Mouse (Mus musculus): ENCODE data around the gene Trip4.

The Trip4 gene

DNA sequence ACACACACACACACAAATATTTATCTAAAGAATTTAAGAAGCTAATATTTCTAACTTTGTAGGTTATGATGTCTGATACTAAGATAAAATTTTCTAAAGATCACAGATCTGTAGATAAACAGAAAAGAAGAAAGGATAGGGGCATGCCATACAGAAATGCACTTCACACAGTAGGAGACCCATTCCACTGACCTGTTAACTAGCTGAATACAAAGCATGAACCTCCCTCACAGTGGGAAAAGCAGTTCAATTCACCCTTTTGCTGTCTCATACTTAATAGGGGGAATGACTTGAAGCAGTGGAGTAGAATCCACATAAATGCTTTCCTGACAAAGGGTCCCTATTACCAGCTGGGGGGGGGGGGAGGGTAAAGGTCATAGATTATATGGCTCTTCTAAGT, 75.0 kb downstream of the Trip4 start:
- DNase-seq: no peak

DNA sequence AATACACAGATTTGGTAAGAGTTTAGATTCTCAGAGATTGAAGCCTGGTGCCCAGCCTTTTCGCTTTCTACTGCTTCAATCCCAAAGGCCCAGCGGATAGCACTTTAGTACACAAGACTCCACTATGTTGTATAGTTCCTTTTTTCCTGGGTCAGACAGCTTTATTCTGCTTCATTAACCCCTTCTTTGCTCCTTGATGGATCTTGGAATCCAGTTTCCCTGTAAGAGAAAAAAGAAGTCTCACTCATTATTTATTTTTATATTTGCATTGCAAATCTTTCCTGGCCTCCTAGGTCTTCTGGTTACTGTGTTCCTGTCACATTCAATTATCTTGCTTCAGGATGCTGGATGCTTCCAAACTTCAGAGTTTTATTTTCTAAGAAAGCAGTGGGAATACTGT, 75.4 kb downstream of the Trip4 start:
- DNase-seq: no peak

DNA sequence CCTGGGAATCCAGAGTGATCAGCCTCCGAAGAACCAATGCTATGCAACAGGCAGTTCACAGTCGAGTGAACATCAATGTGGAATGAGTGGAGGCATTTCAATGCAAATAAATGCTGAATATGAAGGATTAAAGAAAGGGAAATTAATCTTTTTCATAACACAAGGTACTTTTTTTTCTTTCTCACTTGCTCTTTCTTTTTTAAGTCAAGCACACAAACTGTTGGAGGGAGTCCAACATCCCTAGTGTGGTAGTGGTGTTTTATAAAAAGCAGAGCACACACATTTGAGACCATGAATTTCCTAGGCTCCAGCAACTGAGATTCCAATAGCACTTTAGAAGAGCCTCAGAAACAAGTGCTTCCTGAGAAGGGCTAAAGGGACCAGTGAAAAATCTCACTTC, 76.6 kb downstream of the Trip4 start:
- no peak for DNase-seq

DNA sequence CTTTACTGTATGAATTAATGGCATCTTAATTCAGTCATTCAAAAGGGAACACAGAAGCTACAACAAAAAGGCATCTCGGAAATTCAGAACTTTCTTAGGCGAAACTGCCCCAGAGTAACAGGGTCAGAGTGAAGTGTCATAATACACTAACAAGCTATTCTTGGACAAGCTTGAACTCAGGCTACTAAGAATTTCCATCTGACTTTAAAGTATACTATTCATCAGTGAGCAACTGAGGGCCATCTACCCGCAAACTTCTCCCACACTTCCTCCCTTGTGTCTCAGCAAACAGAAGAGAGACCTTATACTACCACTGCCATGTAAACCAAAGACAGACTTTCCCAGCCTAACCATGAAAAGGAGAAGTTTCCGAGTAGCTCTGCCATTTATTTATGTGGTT, 77.4 kb downstream of the Trip4 start:
- no peak for DNase-seq

DNA sequence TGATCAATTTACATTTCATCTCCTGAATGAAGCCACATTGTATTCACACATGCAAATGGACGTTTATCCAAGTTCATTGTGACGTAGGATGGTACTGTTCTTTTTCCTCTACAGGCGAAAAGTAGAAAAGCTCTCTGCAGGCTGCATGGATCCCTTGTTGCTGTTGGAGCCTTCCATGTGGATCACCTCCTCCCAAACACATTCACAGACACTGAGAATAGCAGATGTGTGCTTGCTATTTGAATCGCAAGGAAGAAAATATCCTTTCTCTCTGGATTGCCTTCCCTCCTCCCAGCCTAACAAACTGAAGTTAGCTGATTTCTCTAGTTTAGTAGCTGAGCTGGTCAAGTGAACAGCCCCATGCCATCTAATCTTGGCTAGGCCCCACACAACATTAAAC, 78.3 kb downstream of the Trip4 start:
- DNase-seq: no peak

DNA sequence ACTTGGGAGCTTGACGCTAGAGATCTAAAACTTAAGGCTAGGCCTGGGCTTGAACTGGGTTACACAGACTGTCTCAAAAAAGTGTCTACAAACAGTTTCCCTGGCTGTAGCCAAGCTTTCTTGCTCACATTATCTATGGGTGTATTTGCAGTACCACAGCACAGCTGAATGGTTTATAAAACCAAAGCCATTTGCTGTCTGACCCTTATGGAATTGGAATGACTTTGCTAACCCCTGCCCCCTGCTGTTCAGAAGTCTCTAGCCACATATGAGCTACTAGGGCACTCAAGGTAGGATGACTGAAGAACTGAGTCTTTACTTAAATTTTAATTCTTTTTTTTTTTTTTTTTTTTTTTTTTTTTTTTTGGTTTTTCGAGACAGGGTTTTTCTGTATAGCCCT, 79.2 kb downstream of the Trip4 start:
- DNase-seq: peak; percentile 40 to 47

DNA sequence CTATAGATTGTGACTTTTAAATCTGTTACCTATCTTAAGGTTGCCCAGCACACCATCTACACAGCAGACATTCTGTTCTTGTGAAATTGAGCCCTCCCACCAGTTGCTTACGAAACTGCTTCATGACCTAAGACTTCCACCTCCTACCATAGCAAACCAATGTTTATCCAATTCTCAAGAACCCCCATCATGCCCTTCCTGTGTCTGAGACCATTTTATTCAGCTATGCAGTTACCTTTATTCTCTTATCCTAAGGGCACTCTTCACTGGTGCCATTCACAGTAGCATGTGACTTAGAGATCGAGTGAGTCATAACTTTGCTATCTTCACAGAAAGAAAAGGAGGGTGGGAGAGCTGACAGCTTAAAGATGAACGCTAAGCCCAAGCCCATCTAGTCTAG, 80.1 kb downstream of the Trip4 start:
- DNase-seq: no peak

DNA sequence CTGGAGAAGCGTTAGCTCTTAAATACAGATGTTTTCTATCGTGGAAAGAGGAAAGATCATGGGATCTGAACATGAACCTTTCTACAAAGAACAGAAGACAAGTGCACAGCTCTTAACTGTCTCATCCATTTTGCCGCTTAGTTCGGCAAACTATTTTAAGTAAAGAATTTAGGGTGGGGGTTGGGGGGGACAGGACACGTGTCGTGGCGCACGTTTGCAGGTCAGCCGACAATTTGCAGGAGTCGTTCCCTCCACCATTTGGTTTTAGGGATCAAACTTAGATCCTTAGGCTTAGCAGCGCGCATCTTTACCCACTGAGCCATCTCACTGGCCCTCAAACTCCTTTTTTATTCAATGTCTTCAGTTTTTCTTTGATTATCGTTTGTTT, 80.6 kb downstream of the Trip4 start:
- DNase-seq: no peak

DNA sequence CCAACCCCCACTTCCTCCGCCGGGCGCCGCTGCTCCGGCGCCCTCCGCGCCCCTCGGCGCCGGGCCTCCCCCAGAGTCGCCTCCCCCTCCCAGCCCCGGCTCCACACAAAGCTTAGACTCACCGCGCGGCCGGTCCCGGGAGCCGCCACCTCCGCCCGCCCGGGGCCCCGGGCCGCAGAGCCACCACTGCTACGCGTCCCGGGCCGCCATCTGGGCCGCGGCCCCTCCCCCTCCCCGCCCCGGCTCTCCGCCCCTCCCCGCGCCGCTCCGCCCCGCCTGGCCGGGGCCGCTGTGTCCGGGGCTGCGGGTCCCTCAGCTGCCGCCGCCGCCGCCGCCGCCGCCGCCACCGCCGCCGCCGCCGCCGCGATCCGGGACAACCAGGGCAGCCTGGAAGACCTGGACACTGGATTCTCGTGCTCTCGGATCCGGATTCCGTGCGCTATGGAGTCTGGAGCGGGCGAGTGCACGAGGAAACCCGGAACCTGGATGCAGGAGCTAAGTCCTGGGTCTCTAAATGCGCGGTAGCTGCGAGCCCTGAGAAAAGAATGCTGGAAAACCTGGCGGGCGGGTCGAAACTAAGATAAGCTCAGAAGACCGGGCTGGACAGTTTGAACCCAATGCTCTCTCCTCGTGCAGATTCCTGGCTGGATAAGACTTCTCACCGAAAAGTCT, 81.1 kb downstream of the Trip4 start, which contains the start of gene Zfp609:
Gene Zfp609, minus strand, starts transcription at position 221 of the 672 bp plus-strand sequence.
- peak; percentile 85 to 90 for DNase-seq

DNA sequence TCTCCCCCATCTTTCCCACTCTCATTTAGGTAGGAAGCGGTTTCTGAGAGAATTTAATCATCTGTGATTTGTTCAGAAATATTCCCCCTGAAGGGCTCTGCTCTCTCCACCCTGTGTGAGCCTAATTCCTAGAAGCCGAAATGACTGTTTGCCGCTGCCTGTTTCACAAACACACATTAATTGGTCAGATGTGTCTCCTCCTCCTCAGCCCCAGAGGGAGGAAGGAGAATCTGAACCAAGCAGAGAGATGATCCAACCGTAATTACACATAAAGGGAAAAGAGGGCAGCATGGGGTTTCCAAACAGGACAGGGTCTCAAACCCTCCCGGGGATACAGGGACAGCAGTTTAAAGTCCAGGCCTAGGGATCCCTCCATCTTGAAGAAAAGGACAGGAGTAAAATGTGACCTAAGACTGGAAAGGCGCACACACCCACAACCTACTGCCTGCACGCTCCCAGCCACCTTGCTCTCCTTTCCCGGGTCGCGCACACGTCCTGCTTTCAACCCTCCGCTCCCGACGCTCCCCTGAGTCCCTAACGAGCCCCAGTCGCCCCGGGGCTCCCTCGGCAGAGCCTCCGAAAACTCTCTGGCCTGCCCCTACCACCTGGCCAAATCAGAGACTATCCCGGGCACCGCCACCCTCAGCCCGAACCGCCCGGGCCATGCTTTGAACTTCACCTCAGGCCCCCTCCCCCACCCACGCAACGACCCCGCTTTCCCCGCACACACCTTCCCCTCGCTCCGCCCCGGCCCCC, 81.8 kb downstream of the Trip4 start:
- DNase-seq: peak; percentile 64 to 69

DNA sequence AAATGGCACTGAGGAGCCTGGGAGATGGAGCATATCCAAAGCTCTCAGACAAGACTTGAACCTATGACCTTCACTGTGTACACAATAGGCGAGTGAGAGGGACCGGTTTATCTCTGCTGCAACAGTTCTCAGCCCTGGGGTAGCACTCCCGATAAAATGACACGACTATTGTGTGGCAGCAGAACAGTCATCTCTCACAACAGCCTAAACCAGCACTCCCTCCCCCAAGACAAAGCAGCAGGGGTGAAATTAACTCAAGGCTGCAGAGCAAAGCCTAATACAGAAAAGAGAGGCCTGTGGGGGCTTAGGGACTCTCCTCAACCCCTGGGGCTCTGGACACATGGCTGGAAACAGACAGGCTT, 82.4 kb downstream of the Trip4 start:
- no peak for DNase-seq

DNA sequence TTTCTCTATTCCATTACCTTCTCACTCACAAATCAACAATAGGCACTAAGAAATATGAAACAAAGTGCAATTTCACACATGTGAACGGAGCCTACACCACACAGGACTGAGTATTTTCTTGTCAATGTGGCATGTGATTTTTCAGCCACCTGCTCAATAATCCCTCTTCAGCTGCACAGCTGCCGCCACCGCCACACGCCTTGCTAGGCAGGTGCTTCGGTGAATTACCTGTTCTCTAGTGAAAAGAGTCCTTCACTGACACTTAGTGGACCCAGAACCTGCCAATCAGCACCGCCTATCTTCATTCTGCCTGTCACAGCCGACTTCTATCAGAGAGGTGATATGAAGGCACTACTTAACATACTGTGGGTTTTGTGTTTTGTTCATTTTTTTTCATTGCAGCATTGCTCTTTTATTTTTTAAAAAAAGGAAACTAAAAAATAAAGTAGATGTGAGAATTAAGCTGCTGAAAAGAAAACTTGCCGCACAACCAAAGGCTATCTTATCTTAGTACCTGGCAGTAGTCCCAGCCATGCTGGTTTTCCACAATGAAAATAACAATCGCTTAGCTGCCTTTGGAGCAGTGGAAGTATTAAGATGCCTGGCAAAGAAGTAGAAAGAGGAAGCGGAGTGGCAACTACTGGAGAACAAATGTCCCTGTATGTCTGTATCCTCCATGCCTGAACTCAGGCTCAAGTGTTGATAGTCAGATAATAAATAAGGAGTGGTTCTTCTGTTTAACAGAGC, 84.7 kb downstream of the Trip4 start:
- DNase-seq: no peak

DNA sequence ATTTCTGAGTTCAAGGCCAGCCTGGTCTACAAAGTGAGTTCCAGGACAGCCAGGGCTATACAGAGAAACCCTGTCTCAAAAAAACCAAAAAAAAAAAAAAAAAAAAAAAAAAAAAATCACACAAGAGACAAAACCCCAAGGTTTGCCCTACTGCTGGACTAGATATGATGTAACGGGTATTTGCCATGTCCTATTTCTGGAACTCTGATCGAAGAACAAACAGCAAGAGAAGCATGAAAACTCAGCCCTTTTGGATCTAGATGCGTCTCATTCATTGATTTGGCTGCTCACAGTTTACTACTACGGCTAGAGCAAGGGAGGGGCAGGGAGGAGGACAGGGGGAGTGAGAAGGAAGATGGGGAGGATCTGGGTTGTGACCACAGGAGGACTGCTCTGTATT, 86.6 kb downstream of the Trip4 start:
- DNase-seq: no peak

DNA sequence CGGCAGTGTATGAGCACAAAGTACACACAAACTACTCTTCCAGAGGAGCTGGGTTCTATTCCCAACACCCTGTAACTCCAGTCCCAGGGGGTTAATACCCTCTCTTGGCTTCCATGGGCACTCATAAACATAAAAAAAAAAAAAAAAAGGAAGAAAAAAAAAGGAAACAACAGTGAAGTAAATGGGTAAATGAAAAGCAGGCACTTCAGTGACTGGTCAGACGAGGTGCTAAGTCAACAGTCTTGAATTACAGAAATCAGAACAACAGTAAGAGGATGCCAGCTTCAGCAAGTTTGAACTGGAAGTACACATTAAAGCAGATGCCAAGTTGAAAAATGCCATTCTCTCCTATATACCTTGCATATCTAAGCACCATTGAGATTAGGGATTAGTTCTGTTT, 88.3 kb downstream of the Trip4 start:
- no peak for DNase-seq

DNA sequence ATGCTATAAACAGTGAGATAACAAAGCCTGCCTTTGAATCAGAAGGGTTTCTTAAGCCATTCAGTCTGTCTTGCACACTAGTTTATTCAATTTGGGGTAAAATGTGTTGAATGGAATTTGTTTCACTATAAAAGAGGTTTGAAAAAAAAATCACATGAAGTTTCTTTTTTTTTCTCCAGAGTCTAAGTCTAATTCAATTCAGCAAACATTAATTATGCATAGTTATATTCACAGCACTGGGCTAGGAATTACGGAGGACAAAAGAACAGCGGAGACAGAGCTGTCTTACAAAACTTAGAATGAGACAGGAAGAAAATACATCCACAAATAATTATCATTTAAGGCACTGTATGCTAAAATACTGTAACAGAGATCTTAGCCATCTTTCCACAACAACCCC, 90.2 kb downstream of the Trip4 start:
- no peak for DNase-seq

DNA sequence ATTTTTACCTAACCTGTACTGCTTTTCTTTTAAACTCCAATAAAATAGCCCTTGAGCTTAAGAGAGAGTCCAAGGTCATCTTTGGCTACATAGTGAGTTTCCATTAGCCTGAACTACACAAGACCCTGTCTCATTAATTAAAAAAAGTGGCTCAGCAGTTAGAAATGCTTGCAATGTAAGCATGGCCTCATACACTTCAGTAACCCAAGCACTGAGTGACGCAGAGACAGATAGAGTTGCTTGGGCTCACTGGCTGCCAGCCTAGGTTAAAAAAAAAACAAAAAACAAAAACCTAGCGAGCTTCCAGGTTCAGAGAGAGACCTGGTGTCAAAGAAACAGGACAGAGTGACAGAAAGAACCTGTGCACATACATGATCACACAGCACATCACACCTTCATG, 95.8 kb downstream of the Trip4 start:
- no peak for DNase-seq

DNA sequence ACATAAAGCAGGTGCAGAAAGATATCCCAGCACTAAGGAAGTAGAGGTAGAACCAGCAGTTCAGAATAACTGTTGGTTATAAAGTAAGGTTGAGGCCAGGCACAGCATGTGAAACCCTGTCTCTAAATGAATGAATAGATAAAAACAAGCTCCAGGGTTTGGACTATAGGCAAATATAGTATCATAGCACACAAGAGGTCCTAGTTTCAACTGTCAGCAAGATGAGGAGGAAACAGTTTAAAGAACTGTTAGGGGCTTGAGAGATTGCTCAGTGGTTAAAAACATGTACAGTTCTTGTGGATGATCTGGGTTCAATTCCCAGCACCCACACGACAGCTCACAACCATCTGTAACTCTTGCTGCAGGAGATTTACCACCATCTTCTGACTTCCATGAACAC, 96.8 kb downstream of the Trip4 start:
- no peak for DNase-seq

DNA sequence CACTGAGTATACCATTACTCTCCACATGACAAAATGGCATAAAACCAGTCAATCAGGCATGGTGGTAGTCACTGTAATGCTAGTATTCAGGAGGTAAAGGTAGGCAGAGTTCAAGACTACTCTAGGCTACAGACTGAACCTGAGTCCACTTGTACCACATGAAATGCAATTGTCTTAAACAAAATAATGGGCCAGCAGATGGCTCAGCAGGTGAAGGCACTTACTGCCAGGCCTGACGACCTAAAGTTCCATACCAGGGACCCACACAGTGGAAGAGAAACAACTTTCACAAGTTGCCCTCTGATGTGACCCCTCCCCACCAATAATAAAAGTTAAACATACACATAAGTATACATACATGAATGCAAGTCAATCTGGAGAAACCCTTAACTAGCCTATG, 100.8 kb downstream of the Trip4 start:
- no peak for DNase-seq

DNA sequence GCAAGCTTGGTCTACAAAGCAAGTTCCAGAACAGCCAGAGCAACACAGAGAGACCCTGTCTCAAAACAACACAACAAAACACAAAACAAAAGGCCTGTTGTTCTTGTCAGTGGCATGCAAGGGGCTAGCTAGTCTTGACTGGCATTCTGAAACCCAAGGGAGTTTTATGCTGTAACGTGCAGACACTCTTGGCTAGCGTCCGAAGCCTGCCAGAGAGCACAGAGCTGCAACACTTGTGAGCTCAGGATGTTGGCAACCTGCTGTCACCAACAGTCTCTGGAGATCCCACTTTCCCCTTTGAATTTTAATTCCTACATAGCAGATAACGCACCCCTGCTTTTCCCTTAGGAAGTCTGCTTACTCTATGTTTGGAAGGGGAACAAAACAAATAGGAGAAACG, 101.3 kb downstream of the Trip4 start:
- DNase-seq: no peak

DNA sequence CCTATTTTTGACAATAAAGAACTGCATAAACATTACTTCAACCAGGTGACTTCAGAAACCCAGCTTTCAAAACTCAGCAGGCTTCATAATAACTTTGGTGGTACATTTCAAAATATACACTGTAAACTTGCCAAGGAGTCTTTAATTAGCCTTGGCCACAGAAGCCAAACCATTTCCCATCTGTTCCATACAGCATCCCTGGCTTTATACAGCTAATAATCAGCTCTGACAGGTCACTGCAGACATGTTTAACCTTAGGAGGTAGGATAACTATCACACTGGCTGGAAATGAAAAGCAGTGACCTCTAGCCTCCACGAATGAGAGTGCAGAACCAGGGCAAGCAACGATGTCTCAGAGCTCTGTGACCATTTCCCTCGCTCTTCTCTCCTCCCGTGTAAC, 108.8 kb downstream of the Trip4 start:
- no peak for DNase-seq

DNA sequence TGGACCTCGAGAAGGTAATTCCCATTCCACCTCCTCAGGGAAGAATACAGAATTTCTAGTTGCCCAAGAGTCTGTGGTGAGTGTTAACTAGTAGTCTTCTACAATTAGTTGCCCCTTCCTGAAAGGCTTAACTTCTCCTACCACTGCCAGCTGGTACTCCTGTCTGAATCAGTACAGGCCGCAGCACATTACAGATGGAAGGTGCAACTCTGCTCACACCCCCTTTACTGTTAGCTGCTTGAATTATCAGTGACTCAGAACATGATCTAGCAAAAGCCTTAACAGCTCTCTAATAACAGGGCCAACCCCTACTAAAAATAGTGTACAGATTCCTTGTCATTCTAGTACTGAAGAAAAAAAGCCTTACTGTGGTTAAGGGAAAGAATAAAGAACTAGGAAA, 112.9 kb downstream of the Trip4 start:
- no peak for DNase-seq

DNA sequence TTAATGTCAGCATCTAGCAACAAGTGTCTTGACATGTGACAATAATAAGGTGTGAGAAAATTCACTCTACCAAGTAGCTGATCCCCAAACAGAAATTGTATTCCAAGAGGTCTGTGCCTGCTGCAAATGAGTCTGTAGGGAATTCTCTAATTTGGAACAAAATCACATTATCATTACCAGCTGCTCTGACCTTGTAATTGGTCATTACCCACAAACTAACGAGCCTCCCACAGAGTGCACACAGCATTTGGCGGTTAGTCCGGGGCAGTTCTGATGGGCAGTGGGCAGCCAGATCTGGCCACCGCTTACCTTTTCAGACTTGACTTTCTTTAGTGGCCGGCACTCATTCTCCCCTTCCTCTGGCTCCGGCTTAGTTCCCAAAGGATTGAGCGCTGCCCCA, 114.3 kb downstream of the Trip4 start:
- no peak for DNase-seq

DNA sequence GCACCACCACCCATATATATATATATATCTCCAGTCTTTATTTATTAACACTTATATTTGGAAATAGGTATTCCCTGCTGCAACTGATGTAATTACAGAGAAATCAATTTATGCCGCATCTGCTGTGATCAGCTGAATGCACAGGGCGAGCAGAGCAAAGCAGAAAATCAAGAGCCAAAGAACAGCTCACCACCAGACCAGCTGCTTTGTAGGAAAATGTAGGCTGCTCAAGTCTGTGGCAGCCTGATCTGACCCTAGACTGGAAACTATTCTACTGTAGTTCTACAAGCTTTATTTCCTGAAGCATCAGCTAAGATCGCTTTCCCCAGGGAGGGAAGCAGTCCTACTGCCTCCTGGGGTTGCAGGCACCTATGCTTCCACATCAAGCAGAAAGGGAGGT, 115.1 kb downstream of the Trip4 start:
- no peak for DNase-seq

DNA sequence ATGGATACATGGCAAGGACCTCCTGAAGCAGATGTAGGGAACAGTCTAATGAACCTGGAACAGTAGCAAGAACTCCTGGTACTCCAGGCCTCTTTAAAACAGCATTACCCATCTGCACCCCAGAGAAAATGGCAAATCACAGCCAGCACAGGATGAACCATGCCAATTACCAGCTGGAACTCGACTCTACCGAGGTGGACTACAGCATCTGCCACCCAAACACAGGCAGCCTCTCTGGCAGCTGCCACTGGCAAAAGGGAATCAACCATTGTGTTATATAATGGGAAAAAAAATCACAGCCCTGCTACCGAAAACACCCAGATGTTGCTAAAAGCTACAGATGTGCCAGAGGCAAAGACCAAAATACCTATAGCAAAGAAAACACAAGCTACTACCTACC, 115.5 kb downstream of the Trip4 start:
- no peak for DNase-seq

Measured in thymus, postnatal 36 days (tissue).